Mouse (Mus musculus): ENCODE data around the gene Rlim. TPM values are rescaled to one million over a fixed set of nuclear protein-coding genes. Genes with fewer than 3 reads are reported as not detected.

Rlim gene
- polyA plus RNA-seq (2015; fragmentation: Nextera tagmentation; extraction: Ambion mirVana) = 28.0 and 29.2 TPM in 2 replicates

DNA sequence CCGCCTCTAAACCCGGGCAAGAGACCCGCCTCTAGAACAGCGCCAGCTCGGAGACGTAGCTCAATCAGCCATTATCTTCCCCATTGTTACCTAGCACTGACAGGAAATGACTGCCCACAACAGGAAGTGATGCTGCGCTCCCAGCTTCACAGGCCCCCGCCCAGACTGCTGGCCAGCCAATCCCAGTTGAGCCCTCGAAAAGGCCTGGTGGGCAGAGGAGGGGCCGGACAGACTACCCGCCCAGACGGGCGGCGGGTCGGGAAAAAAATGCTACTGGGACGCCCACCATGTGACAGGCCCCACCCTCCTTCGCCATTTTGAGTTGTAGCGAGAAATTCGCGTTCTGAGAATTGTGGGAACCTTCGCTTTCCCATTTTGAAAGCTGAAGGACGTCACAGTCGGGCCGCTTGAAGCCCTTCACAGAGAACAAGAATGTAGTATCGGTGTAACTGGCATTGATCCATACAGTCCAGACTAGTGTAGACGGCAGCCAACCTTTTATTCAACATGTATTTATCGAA lies at the start of gene Rlim:
Gene Rlim, minus strand, starts transcription at position 116 of the 521 bp plus-strand sequence.
- Histone ChIP-seq H3K36me3 (no peaks in the 10 kb centered on the region), H3K4me2 (replicated peaks) (peak within 1 kb of the TSS; percentile 51), H3K9ac (peak within 1 kb of the TSS; percentile 84), H3K9me3 (no peaks in the 10 kb centered on the region), H3K4me1 (replicated peaks) (no peaks in the 10 kb centered on the region), H3K4me3 (replicated peaks) (peak within 1 kb of the TSS; percentile 71), H3K27ac (peak within 1 kb of the TSS; percentile 83), H3K27me3 (replicated peaks) (0 out of 2 replicates have a peak, but pooled peaks cover 4% of the 10 kb centered on the region)
- ATAC-seq = peak; percentile 99
- 19% methylated on average over 27 of the region's 27 CpGs for WGBS

GRCm38 (mm10) chrX:104017196-104017595 lies 36.1 kb upstream of the Rlim start:
- Histone ChIP-seq H3K4me3 (replicated peaks) (no peak overlapping the region), H3K9ac (no peak overlapping the region), H3K4me2 (replicated peaks) (no peak overlapping the region), H3K4me1 (replicated peaks) (no peaks in the 10 kb centered on the region), H3K27ac (no peak overlapping the region), H3K36me3 (no peaks in the 10 kb centered on the region), H3K27me3 (replicated peaks) (no peaks in the 10 kb centered on the region), H3K9me3 (no peaks in the 10 kb centered on the region)
- WGBS = 53% methylated on average over 1 of the region's 1 CpGs
- ATAC-seq = no peak

DNA sequence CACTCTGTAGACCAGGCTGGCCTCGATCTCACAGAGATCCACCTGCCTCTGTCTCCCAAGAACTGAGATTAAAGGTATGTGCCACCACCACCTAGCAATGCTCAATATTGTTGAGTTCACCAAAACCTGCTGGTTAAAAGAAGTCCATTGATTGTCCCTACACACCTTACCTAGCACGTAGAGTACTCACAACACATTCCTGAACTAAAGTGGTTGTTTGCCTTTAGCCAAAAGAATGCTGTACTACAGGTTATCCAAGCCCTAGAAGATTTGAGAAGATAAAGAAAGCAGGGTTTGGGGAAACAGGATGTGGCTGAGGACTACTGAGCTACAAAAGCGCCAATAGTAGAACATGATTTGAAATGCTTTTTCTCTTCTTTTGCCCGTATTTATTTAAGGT lies 34.0 kb upstream of the Rlim start:
- H3K4me2 ChIP-seq (replicated peaks) = no peak overlapping the region
- no peak overlapping the region for H3K27ac ChIP-seq
- no peak for ATAC-seq
- H3K9ac ChIP-seq = no peak overlapping the region
- no peaks in the 10 kb centered on the region for H3K9me3 ChIP-seq
- H3K27me3 ChIP-seq (replicated peaks) = no peaks in the 10 kb centered on the region
- WGBS = 79% methylated on average over 4 of the region's 4 CpGs
- no peak overlapping the region for H3K4me3 ChIP-seq (replicated peaks)
- H3K4me1 ChIP-seq (replicated peaks) = no peaks in the 10 kb centered on the region
- no peaks in the 10 kb centered on the region for H3K36me3 ChIP-seq

- ATAC-seq = peak; percentile 67
- Histone ChIP-seq H3K27me3 (replicated peaks) (no peaks in the 10 kb centered on the region), H3K9ac (no peak overlapping the region), H3K4me3 (replicated peaks) (no peak overlapping the region), H3K9me3 (no peaks in the 10 kb centered on the region), H3K36me3 (no peaks in the 10 kb centered on the region), H3K4me2 (replicated peaks) (no peak overlapping the region), H3K4me1 (replicated peaks) (no peaks in the 10 kb centered on the region), H3K27ac (no peak overlapping the region)
- WGBS = 39% methylated on average over 4 of the region's 4 CpGs
These were observed 32.3 kb upstream of the Rlim start for GRCm38 (mm10) chrX:104013318-104013811.

DNA sequence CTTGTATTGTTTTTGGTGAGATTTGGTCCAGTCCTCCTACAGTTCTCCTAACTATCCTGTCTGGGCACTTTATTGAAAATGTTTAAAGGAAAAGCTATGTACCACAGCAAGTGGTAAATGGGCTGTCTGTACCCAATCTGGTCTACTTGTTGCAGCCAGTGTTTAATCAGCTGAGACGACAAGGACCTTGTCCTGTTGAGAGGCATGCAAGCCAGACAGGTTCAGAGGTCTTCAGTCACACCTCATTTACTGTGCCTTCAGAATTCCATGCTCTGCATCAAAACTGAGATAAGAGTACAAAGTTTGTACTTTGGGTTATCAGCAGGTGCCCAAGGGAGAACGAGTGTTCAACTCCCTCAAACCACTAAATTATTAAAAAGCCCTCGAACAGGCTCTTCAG lies 13.7 kb upstream of the Rlim start:
- no peak overlapping the region for H3K27ac ChIP-seq
- H3K9me3 ChIP-seq = no peaks in the 10 kb centered on the region
- no peak overlapping the region for H3K4me3 ChIP-seq (replicated peaks)
- 0 out of 2 replicates have a peak, but pooled peaks cover 5% of the 10 kb centered on the region for H3K27me3 ChIP-seq (replicated peaks)
- no peak overlapping the region for H3K9ac ChIP-seq
- ATAC-seq = peak; percentile 90
- no peak overlapping the region for H3K4me2 ChIP-seq (replicated peaks)
- H3K36me3 ChIP-seq = no peaks in the 10 kb centered on the region
- no peaks in the 10 kb centered on the region for H3K4me1 ChIP-seq (replicated peaks)
- WGBS = 54% methylated on average over 3 of the region's 3 CpGs

GRCm38 (mm10) chrX:103993864-103994263 lies 12.8 kb upstream of the Rlim start:
- ATAC-seq = peak; percentile 62; the same call in 1 of the 2 replicates

DNA sequence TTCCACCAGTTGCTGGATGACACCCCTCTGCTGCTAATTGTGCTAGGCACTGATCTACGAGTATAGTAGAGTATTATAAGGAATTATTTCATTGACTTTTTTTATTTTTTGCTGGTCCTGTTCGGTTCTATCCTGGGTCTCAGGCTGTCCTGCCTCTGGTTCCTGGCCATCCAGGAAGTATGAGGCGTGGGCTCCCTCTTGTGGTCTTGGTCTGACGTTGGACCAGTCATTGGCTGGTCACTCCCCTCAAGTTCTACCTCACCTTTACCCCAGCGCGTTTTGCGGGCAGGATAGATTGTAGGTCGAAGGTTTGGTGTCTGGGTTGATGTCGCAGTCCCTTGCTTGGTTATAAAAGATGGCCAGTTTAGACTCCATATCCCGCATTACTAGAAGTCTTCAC lies 10.6 kb upstream of the Rlim start:
- H3K4me2 ChIP-seq (replicated peaks) = no peak overlapping the region

More at GRCm38 (mm10) chrX:103993864-103994263, 12.8 kb upstream of the Rlim start:
- Histone ChIP-seq H3K4me2 (replicated peaks) (no peak overlapping the region), H3K36me3 (no peaks in the 10 kb centered on the region), H3K9ac (no peak overlapping the region), H3K9me3 (no peaks in the 10 kb centered on the region), H3K27me3 (replicated peaks) (0 out of 2 replicates have a peak, but pooled peaks cover 5% of the 10 kb centered on the region), H3K4me3 (replicated peaks) (no peak overlapping the region), H3K27ac (no peak overlapping the region), H3K4me1 (replicated peaks) (no peaks in the 10 kb centered on the region)
- WGBS = 48% methylated on average over 6 of the region's 6 CpGs

DNA sequence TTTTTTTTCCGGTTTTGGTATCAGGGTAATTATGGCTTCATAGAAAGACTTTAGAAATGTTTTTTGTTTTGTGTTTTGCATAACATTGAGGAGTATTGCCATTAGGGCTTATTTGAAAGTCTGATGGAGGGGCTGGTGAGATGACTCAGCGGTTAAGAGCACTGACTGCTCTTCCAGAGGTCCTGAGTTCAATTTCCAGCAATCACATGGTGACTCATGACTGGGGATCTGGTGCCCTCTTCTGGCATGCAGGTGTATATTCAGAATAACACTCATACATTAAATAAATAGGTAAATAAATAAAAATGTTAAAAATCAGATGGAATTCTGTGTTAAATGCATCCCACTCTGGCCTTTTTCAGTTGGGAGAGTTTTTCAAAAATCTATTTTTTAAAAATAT lies 9.3 kb upstream of the Rlim start:
- ATAC-seq = no peak
- Histone ChIP-seq H3K4me1 (replicated peaks) (no peaks in the 10 kb centered on the region), H3K4me3 (replicated peaks) (no peak overlapping the region), H3K9ac (no peak overlapping the region), H3K4me2 (replicated peaks) (no peak overlapping the region), H3K27me3 (replicated peaks) (no peaks in the 10 kb centered on the region), H3K36me3 (no peaks in the 10 kb centered on the region), H3K27ac (no peak overlapping the region), H3K9me3 (no peaks in the 10 kb centered on the region)
- 75% methylated on average over 2 of the region's 2 CpGs for WGBS

More for the DNA sequence above, 10.6 kb upstream of the Rlim start:
- H3K9me3 ChIP-seq = no peaks in the 10 kb centered on the region
- H3K27ac ChIP-seq = no peak overlapping the region
- no peak for ATAC-seq
- H3K4me3 ChIP-seq (replicated peaks) = no peak overlapping the region
- no peaks in the 10 kb centered on the region for H3K27me3 ChIP-seq (replicated peaks)
- no peak overlapping the region for H3K9ac ChIP-seq
- H3K4me1 ChIP-seq (replicated peaks) = no peaks in the 10 kb centered on the region
- no peaks in the 10 kb centered on the region for H3K36me3 ChIP-seq
- whole genome bisulfite sequencing = 42% methylated on average over 10 of the region's 10 CpGs

GRCm38 (mm10) chrX:103987215-103987964 lies 6.3 kb upstream of the Rlim start:
- 0 out of 2 replicates have a peak, but pooled peaks cover 4% of the 10 kb centered on the region for H3K27me3 ChIP-seq (replicated peaks)
- H3K4me3 ChIP-seq (replicated peaks) = no peak overlapping the region
- ATAC-seq = peak; percentile 51; the same call in 1 of the 2 replicates
- no peak overlapping the region for H3K4me2 ChIP-seq (replicated peaks)
- WGBS = 35% methylated on average over 12 of the region's 12 CpGs
- H3K4me1 ChIP-seq (replicated peaks) = no peaks in the 10 kb centered on the region
- H3K9me3 ChIP-seq = no peaks in the 10 kb centered on the region
- no peaks in the 10 kb centered on the region for H3K36me3 ChIP-seq
- no peak overlapping the region for H3K9ac ChIP-seq
- H3K27ac ChIP-seq = no peak overlapping the region

DNA sequence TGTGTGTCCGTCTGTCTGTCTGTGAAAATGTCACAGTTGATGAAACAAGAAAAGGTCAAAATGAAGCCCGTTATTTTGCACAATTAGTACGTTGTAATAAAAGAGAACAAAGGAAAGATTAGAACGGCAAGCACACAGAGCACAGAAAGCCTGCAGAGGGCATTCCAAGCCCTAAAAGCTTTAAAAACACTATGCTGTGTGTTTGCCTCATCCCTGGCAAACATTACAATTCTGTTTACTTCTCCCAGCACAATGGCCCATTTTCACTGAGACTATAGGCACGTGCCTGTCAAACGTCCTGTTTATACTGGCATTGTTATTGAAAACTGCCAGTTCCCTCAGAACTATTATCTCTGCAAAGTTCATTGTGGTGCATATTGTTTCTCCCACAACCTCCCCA lies 5.1 kb upstream of the Rlim start:
- 35% methylated on average over 6 of the region's 6 CpGs for WGBS
- H3K9ac ChIP-seq = no peak overlapping the region
- no peak overlapping the region for H3K4me3 ChIP-seq (replicated peaks)
- H3K9me3 ChIP-seq = no peaks in the 10 kb centered on the region
- H3K27me3 ChIP-seq (replicated peaks) = 0 out of 2 replicates have a peak, but pooled peaks cover 4% of the 10 kb centered on the region
- no peak for ATAC-seq
- no peaks in the 10 kb centered on the region for H3K36me3 ChIP-seq
- H3K4me2 ChIP-seq (replicated peaks) = no peak overlapping the region
- H3K27ac ChIP-seq = no peak overlapping the region
- no peaks in the 10 kb centered on the region for H3K4me1 ChIP-seq (replicated peaks)

DNA sequence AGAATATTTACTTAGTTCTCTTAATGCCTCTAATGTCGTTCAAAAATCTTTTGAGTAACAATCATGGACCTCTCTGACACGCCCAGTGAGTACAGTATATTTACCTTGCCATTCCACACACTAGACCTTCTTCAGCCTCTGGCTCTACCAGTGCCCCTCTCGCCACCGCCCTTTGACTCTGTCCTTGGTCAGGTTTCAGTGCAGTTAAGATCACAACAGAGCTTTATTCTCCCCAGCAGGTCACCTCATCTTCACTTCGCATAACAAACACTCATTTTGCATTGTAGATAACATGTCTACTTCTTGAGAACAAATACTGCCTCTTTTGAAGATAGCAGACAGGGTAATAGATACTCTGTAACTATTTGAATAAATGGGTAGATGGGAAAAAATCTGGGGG lies 3.9 kb upstream of the Rlim start:
- H3K4me3 ChIP-seq (replicated peaks) = no peak overlapping the region
- no peak for ATAC-seq
- H3K27ac ChIP-seq = no peak overlapping the region
- H3K36me3 ChIP-seq = no peaks in the 10 kb centered on the region
- H3K4me1 ChIP-seq (replicated peaks) = no peaks in the 10 kb centered on the region
- 39% methylated on average over 5 of the region's 5 CpGs for WGBS
- no peak overlapping the region for H3K4me2 ChIP-seq (replicated peaks)
- 0 out of 2 replicates have a peak, but pooled peaks cover 4% of the 10 kb centered on the region for H3K27me3 ChIP-seq (replicated peaks)
- no peak overlapping the region for H3K9ac ChIP-seq
- no peaks in the 10 kb centered on the region for H3K9me3 ChIP-seq

GRCm38 (mm10) chrX:103981806-103982205 lies 722 bp upstream of the Rlim start:
- H3K4me1 ChIP-seq (replicated peaks) = no peaks in the 10 kb centered on the region
- no peak overlapping the region for H3K9ac ChIP-seq
- no peaks in the 10 kb centered on the region for H3K36me3 ChIP-seq
- WGBS = 76% methylated on average over 10 of the region's 10 CpGs
- H3K27me3 ChIP-seq (replicated peaks) = 0 out of 2 replicates have a peak, but pooled peaks cover 4% of the 10 kb centered on the region
- no peaks in the 10 kb centered on the region for H3K9me3 ChIP-seq
- ATAC-seq = no peak
- H3K4me2 ChIP-seq (replicated peaks) = peak overlapping the region; percentile 51
- H3K4me3 ChIP-seq (replicated peaks) = no peak overlapping the region
- peak overlapping the region; percentile 75; the same call in 1 of the 2 replicates for H3K27ac ChIP-seq
